Mouse (Mus musculus) E14TG2a.4 (cell line): ENCODE data around the gene Rassf5.

ENCODE experiments used
- CTCF ChIP-seq: conservative IDR thresholded peaks from 2 replicates; pipeline ENCODE4 v1.5.1; 2014; ENCODE audit warnings: low read length
- NANOG ChIP-seq: IDR thresholded peaks from 2 replicates; pipeline ENCODE4 v1.6.1; 2014; ENCODE audit warnings: borderline replicate concordance, low read length, mixed read lengths

DNA sequence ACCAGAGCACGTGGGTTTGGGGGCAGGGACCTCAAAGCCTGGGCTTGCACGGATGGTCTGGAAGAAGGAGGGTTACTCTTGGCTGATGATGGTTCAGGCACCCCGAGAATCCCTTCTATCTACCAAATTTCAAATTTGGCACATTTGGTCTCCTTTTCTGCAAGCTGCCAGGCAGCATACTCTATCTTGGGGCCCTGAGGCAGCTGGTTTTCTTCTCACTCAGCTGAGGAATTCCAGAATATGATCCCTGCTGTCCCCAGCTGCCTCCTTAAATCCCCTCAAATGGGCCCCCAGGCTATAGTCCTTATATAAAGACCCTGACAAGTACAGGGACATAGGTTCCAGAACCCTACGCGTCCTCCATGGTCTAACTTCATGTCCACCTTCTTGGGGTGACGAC, 31.7 kb downstream of the Rassf5 start:
- no peak for TF ChIP-seq CTCF
- no peak for TF ChIP-seq NANOG
